Mouse (Mus musculus) small intestine, adult 2 months (tissue): ENCODE measurements around the gene Tubb4b. TPM values are rescaled to one million over a fixed set of nuclear protein-coding genes. Genes with fewer than 3 reads are reported as not detected.
"Not testable (repeated sequence)": the region's sequence is repeated elsewhere in the genome, so short reads cannot be mapped to it uniquely, and the experiment has no call there.

Source experiments
- H3K27ac ChIP-seq: fragments of 200-500 bp; 2 replicates; pipeline ENCODE4 v1.5.1; 2012; ENCODE audit warnings: low read depth, low read length, control low read depth, inconsistent platforms; ENCODE audit not compliant: insufficient read depth
- H3K27me3 ChIP-seq: fragments of 200-500 bp; 2 replicates; pipeline ENCODE4 v1.6.1; 2012; ENCODE audit warnings: mild to moderate bottlenecking, moderate library complexity, low read length, inconsistent platforms; ENCODE audit not compliant: control insufficient read depth, insufficient read depth
- H3K36me3 ChIP-seq: fragments of 200-500 bp; 2 replicates; pipeline ENCODE4 v1.6.1; 2012; ENCODE audit warnings: mild to moderate bottlenecking, low read length, control low read depth, inconsistent platforms; ENCODE audit not compliant: control insufficient read depth, insufficient read depth
- H3K4me1 ChIP-seq: fragments of 200-500 bp; 2 replicates; pipeline ENCODE4 v1.6.1; 2012; ENCODE audit warnings: low read length, inconsistent platforms, mixed read lengths; ENCODE audit not compliant: control insufficient read depth, insufficient read depth, insufficient read length
- H3K4me3 ChIP-seq: fragments of 200-500 bp; 2 replicates; pipeline ENCODE4 v1.5.1; 2012; ENCODE audit warnings: low read depth, mild to moderate bottlenecking, control low read depth, inconsistent platforms, low read length, moderate library complexity
- CTCF ChIP-seq: fragments of 200-500 bp; IDR thresholded peaks from 2 replicates; pipeline ENCODE4 v1.5.1; 2012; ENCODE audit warnings: low read depth, mild to moderate bottlenecking, control low read depth, inconsistent platforms, low read length, moderate library complexity, mixed read lengths; ENCODE audit not compliant: insufficient replicate concordance, insufficient read length; ENCODE audit errors: extremely low read depth
- POLR2A ChIP-seq: fragments of 200-500 bp; IDR thresholded peaks from 2 replicates; pipeline ENCODE4 v1.6.1; 2012; ENCODE audit warnings: low read depth, mild to moderate bottlenecking, control low read depth, inconsistent platforms, low read length, moderate library complexity
- WGBS: fragments of 180-500 bp; shearing (Covaris S2); methylation state at CpG from one replicate; pipeline ENCODE4 v1.1.7; 2018; 5-methylcytosine and 5-hydroxymethylcytosine counted together
- polyA plus RNA-seq: library from polyadenylated mRNA; depleted of rRNA; stranded (reverse); fragments of >200 nt; gene quantifications from 2 replicates; pipeline ENCODE4 v1.2.3, GENCODE M21; 2012

Gene Tubb4b
- polyA plus RNA-seq, 1 experiment: 881 TPM

- 28% methylated on average over 12 of the region's 12 CpGs for WGBS
- H3K4me1 ChIP-seq: no peaks in the 10 kb centered on the region; the same call in 1 of the 2 replicates
- TF ChIP-seq CTCF (no peak), POLR2A (no peak)
- H3K36me3 ChIP-seq: no peaks in the 10 kb centered on the region
- H3K27me3 ChIP-seq: no peaks in the 10 kb centered on the region
- H3K27ac ChIP-seq: peak overlapping the region; percentile 64
- H3K4me3 ChIP-seq: peak overlapping the region; percentile 58
These were observed 37.4 kb upstream of the Tubb4b start for GRCm38 (mm10) chr2:25261870-25262269.

GRCm38 (mm10) chr2:25258887-25259286 is 34.4 kb upstream of the Tubb4b start:
- H3K4me1 ChIP-seq: peaks cover 5% of the 10 kb centered on the region
- 67% methylated on average over 2 of the region's 2 CpGs for WGBS
- no peak for TF ChIP-seq CTCF
- TF ChIP-seq POLR2A: no peak

GRCm38 (mm10) chr2:25257250-25257649 is 32.7 kb upstream of the Tubb4b start:
- not testable (repeated sequence) for H3K27ac ChIP-seq, H3K27me3 ChIP-seq, H3K36me3 ChIP-seq, H3K4me1 ChIP-seq, H3K4me3 ChIP-seq
- 80% methylated on average over 5 of the region's 5 CpGs for WGBS

More at GRCm38 (mm10) chr2:25258887-25259286, 34.4 kb upstream of the Tubb4b start:
- H3K4me3 ChIP-seq: no peak overlapping the region
- H3K27ac ChIP-seq: no peak overlapping the region
- no peaks in the 10 kb centered on the region for H3K27me3 ChIP-seq
- H3K36me3 ChIP-seq: no peaks in the 10 kb centered on the region

- not testable (repeated sequence) for H3K36me3 ChIP-seq, H3K27me3 ChIP-seq, H3K27ac ChIP-seq, H3K4me3 ChIP-seq, H3K4me1 ChIP-seq
- 22% methylated on average over 12 of the region's 12 CpGs for WGBS
These were observed 32.1 kb upstream of the Tubb4b start for GRCm38 (mm10) chr2:25256443-25257109.

- Histone ChIP-seq H3K27me3 (no peaks in the 10 kb centered on the region), H3K4me3 (peak within 1 kb of the TSS; percentile 98), H3K4me1 (peaks cover 5% of the 10 kb centered on the region), H3K27ac (peak within 1 kb of the TSS; percentile 69), H3K36me3 (peaks cover 7% of the 10 kb centered on the region)
- TF ChIP-seq POLR2A (no peak; the same call in 1 of the 2 replicates), CTCF (no peak)
- WGBS: under 1% methylated on average over 39 of the region's 39 CpGs
These were observed 30.8 kb upstream of the Tubb4b start, which contains the start of gene Tmem203 for GRCm38 (mm10) chr2:25255284-25255779. Tmem203 (plus strand) TSS chr2:25255439.

GRCm38 (mm10) chr2:25252331-25252730 is 27.8 kb upstream of the Tubb4b start:
- Histone ChIP-seq H3K4me3 (no peak overlapping the region), H3K27me3 (no peaks in the 10 kb centered on the region), H3K36me3 (peaks cover 26% of the 10 kb centered on the region), H3K4me1 (peaks cover 5% of the 10 kb centered on the region), H3K27ac (no peak overlapping the region)
- TF ChIP-seq POLR2A (no peak), CTCF (peak; percentile 38; the same call in 1 of the 2 replicates)
- 65% methylated on average over 1 of the region's 1 CpGs for WGBS

- Histone ChIP-seq H3K4me3 (peak within 1 kb of the TSS; percentile 53), H3K27me3 (no peaks in the 10 kb centered on the region; the same call in 1 of the 2 replicates), H3K4me1 (peaks cover 18% of the 10 kb centered on the region), H3K27ac (peak within 1 kb of the TSS; percentile 85), H3K36me3 (peaks cover 23% of the 10 kb centered on the region)
- TF ChIP-seq POLR2A: peak; percentile 68; the same call in 1 of the 2 replicates
- no peak for TF ChIP-seq CTCF
- 43% methylated on average over 10 of the region's 10 CpGs for WGBS
These were observed 21.9 kb upstream of the Tubb4b start, which contains the start of gene AL732309.1 for GRCm38 (mm10) chr2:25246183-25247072. AL732309.1 (minus strand) TSS chr2:25246863.
